Mouse (Mus musculus): ENCODE results near the gene Zar1. TPM values are rescaled to one million over a fixed set of nuclear protein-coding genes. Genes with fewer than 3 reads are reported as not detected.
"Not testable (repeated sequence)": the region's sequence is repeated elsewhere in the genome, so short reads cannot be mapped to it uniquely, and the experiment has no call there.

The Zar1 gene
- polyA plus RNA-seq (2016; fragmentation: Nextera tagmentation; extraction: Ambion mirVana) = 0.40 and 1.8 TPM in 2 replicates

DNA sequence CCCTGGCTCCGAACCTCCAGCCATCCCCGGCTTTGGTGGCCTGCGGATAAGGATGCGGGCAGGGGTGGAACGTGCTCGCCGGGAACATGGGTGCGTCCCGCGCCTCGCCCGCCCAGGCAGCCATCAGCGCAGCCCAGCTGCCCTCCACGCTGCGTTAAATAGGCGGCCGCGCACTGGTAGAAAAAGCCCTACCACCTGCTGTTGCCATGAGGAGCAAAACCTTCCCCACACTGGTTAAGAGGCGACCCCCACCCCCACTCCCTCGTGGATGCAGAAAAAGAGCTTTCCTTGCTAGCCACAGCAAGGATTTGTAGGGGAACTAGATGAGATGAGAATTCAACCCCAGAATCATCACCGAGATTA lies at the start of gene Zar1:
Gene Zar1, minus strand, starts transcription at position 285 of the 363 bp plus-strand sequence.
- Histone ChIP-seq H3K4me1 (replicated peaks) (peaks cover 15% of the 10 kb centered on the region), H3K27me3 (ENCODE audit: insufficient read depth, poor library complexity, severe bottlenecking) (peaks cover 54% of the 10 kb centered on the region), H3K4me3 (peak within 1 kb of the TSS; percentile 61), H3K27ac (peak within 1 kb of the TSS; percentile 71)
- not testable (repeated sequence) for H3K9me3 ChIP-seq, H3K36me3 ChIP-seq
- 7% methylated on average over 19 of the region's 21 CpGs for WGBS
- peak; percentile 29 for DNase-seq (ENCODE audit: low spot score)

- WGBS = 87% methylated on average over 6 of the region's 6 CpGs
- no peak for DNase-seq (ENCODE audit: low spot score)
- Histone ChIP-seq H3K4me3 (no peak overlapping the region), H3K27me3 (ENCODE audit: insufficient read depth, poor library complexity, severe bottlenecking) (no peaks in the 10 kb centered on the region), H3K4me1 (replicated peaks) (no peaks in the 10 kb centered on the region), H3K36me3 (no peaks in the 10 kb centered on the region), H3K9me3 (no peaks in the 10 kb centered on the region), H3K27ac (no peak overlapping the region)
Measured at GRCm38 (mm10) chr5:72630026-72630425, 49.0 kb upstream of the Zar1 start.

- Histone ChIP-seq H3K9me3 (no peaks in the 10 kb centered on the region), H3K4me3 (no peak overlapping the region), H3K4me1 (replicated peaks) (no peaks in the 10 kb centered on the region), H3K36me3 (no peaks in the 10 kb centered on the region), H3K27ac (no peak overlapping the region), H3K27me3 (ENCODE audit: insufficient read depth, poor library complexity, severe bottlenecking) (no peaks in the 10 kb centered on the region)
- WGBS = 78% methylated on average over 1 of the region's 1 CpGs
- DNase-seq (ENCODE audit: low spot score) = no peak
Measured at GRCm38 (mm10) chr5:72621022-72621421, 40.0 kb upstream of the Zar1 start.

DNA sequence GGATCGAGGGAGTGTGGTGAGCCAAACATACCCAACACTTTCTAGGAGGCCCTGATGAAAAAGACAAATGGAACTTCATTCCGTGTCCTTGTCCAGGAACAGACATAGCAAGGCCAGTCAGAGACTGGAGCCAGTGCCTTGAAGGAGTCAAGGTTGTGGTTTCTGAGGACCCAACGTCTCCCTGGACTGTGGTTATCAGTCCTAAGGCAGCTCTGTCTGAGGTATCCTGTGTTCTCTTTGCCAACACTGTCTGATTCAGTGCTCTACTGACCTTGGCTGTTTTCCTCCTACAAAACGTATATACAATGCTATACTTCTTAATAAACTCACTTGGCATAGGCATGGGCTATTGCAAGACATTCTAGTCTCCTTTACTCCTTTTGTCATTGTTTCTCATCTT lies 36.4 kb upstream of the Zar1 start:
- no peak overlapping the region for H3K27ac ChIP-seq
- H3K36me3 ChIP-seq = no peaks in the 10 kb centered on the region
- H3K4me1 ChIP-seq (replicated peaks) = no peaks in the 10 kb centered on the region
- H3K27me3 ChIP-seq (ENCODE audit: insufficient read depth, poor library complexity, severe bottlenecking) = no peaks in the 10 kb centered on the region
- H3K9me3 ChIP-seq = no peaks in the 10 kb centered on the region
- DNase-seq (ENCODE audit: low spot score) = no peak
- H3K4me3 ChIP-seq = no peak overlapping the region
- 86% methylated on average over 4 of the region's 4 CpGs for WGBS

GRCm38 (mm10) chr5:72603138-72603537 lies 22.1 kb upstream of the Zar1 start:
- H3K4me3 ChIP-seq = no peak overlapping the region
- H3K27ac ChIP-seq = no peak overlapping the region
- H3K27me3 ChIP-seq (ENCODE audit: insufficient read depth, poor library complexity, severe bottlenecking) = no peaks in the 10 kb centered on the region
- 89% methylated on average over 4 of the region's 4 CpGs for WGBS
- no peaks in the 10 kb centered on the region for H3K4me1 ChIP-seq (replicated peaks)
- no peak for DNase-seq (ENCODE audit: low spot score)
- H3K9me3 ChIP-seq = no peaks in the 10 kb centered on the region
- H3K36me3 ChIP-seq = no peaks in the 10 kb centered on the region

- Histone ChIP-seq H3K36me3 (no peaks in the 10 kb centered on the region), H3K27me3 (ENCODE audit: insufficient read depth, poor library complexity, severe bottlenecking) (no peaks in the 10 kb centered on the region), H3K9me3 (no peaks in the 10 kb centered on the region), H3K4me3 (no peak overlapping the region), H3K27ac (no peak overlapping the region), H3K4me1 (replicated peaks) (no peaks in the 10 kb centered on the region)
- peak; percentile 53 for DNase-seq (ENCODE audit: low spot score)
- 16% methylated on average over 5 of the region's 5 CpGs for WGBS
Measured at GRCm38 (mm10) chr5:72601006-72601405, 20.0 kb upstream of the Zar1 start.

DNA sequence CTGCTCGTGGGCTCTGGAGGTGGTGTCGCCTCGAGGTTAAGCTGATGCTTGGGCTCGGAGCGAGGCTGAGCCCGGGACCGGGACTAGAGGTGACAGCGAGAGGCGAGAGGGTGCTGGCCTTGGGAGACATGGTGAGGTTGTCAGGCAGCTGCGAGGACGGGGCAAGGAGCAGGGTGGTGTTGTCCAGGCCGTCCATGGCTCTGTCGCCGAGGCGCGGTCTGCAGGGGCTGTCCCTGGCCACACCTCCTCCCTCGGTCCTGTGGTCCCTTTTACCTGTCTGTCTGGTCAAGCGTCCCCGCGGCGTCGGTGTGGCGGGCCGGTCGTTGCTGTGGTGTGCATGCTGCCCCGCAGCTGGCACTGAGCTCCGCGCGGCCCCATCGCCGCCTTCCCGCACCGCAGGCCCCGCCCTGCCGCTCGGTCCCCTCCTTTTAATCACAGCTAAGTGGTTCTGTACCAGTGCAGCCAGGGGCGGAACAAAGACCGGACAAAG lies 6.2 kb upstream of the Zar1 start, which contains the start of gene Gm5868:
Gene Gm5868, minus strand, starts transcription at position 360 of the 490 bp plus-strand sequence.
- WGBS = 4% methylated on average over 38 of the region's 38 CpGs

DNA sequence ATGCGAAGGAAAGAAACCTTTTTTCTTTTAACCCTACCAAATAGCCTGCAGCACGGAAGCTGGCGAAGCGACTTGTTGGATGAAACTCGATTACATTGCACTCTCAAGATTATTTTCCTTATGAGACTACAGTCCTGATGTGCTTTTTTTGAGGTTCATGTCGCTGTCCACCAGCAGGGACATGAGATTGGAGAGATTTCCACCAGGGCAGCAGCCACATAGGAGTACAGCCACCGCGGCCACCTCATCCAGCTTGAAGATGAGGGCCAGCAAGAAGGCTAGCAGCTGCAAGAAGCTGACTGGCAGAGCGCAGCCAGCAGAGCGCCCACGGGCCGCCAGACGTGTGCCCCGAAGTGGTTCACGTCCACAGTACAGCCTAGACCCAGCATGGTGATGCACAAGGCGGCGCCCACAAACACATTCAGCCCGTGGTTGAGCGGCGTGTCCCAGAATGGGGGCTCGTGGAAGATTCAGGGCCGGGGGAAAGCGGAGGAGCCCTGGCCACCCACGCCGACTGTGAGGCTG lies 5.7 kb upstream of the Zar1 start:
- DNase-seq (ENCODE audit: low spot score); H3K4me1 ChIP-seq (replicated peaks); H3K9me3 ChIP-seq; H3K36me3 ChIP-seq: not testable (repeated sequence)
- peaks cover 50% of the 10 kb centered on the region for H3K27me3 ChIP-seq (ENCODE audit: insufficient read depth, poor library complexity, severe bottlenecking)
- 46% methylated on average over 25 of the region's 25 CpGs for WGBS
- 0 out of 2 replicates have a peak overlapping the region, but pooled peaks have one; percentile 53 for H3K27ac ChIP-seq
- peak overlapping the region; percentile 50 for H3K4me3 ChIP-seq

More for the DNA sequence above, 6.2 kb upstream of the Zar1 start, which contains the start of gene Gm5868:
- H3K4me1 ChIP-seq (replicated peaks) = peaks cover 8% of the 10 kb centered on the region
- no peaks in the 10 kb centered on the region for H3K9me3 ChIP-seq
- H3K27ac ChIP-seq = 0 out of 2 replicates have a peak within 1 kb of the TSS, but pooled peaks have one; percentile 53
- peaks cover 48% of the 10 kb centered on the region for H3K27me3 ChIP-seq (ENCODE audit: insufficient read depth, poor library complexity, severe bottlenecking)
- H3K4me3 ChIP-seq = peak within 1 kb of the TSS; percentile 50
- no peaks in the 10 kb centered on the region for H3K36me3 ChIP-seq
- peak; percentile 49 for DNase-seq (ENCODE audit: low spot score)

GRCm38 (mm10) chr5:72586122-72586521 lies 5.1 kb upstream of the Zar1 start:
- WGBS = 48% methylated on average over 7 of the region's 7 CpGs
- H3K4me3 ChIP-seq; H3K9me3 ChIP-seq; H3K27ac ChIP-seq; H3K36me3 ChIP-seq; H3K4me1 ChIP-seq (replicated peaks): not testable (repeated sequence)
- H3K27me3 ChIP-seq (ENCODE audit: insufficient read depth, poor library complexity, severe bottlenecking) = peaks cover 57% of the 10 kb centered on the region
- peak; percentile 8 for DNase-seq (ENCODE audit: low spot score)

DNA sequence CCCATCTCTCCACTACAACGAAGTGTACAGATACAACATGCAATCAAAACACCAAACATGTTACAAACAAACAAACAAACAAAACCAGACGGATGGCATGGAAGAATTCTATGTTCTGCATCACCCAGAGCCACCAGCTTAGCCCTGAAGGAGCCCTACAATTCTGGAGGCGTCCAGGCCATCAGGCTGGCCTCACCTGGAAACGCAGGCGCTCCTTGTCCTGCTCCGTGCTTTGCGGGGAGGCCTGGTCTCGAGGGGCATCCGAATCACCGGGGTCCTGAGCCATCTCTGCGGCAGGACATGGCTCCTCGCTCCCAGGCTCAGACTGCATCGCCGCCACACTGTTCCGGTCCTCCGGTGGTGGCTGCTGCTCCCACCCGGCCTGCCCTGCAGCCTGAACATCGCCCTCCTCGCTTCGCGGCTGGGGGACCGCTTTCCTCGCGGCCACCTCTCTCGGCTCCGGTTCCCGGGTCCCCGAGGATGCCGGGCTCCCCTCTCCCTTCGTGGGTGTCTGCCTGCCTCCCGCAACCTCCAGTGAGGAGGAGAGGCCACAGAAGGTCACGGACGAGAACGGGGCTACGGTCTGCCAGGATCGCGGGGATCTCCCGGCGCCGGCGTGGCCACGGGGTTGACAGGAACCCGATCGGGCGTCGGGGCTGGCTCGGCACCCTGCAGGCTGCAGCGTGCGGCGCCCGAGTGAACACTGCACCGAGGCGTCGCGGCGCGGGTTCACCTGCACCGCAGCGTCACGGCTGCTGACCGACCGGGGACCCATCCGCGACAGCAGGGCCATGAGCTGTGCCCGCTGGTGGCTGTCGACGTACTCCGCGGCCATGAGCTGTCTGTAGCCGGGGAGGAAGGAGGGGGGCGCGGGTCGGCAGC lies 725 bp downstream of the Zar1 start:
- 5% methylated on average over 64 of the region's 73 CpGs for WGBS
- not testable (repeated sequence) for H3K36me3 ChIP-seq, H3K9me3 ChIP-seq
- Histone ChIP-seq H3K4me3 (peak overlapping the region; percentile 61), H3K27ac (peak overlapping the region; percentile 71), H3K27me3 (ENCODE audit: insufficient read depth, poor library complexity, severe bottlenecking) (peaks cover 50% of the 10 kb centered on the region), H3K4me1 (replicated peaks) (peaks cover 15% of the 10 kb centered on the region)
- DNase-seq (ENCODE audit: low spot score) = peak; percentile 67

DNA sequence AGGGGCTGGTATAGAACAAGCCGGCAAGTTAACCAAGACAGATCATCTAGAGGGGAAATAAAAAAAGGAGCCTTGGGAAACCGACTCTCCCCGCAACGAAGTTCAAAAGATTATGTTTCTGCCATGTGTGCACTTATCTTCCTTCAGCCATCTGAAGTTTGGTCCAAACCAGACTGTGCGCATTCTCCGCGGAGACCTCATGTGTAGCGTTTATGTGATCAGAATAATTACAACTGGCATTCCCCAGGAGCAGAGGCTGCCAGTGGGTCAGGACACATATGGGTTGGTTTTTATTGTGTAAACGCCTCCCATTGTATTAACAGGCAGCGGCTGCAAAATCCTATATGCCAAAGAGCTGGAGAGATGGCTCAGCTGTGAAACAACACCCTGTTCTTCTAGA lies 1.5 kb downstream of the Zar1 start:
- peak; percentile 31 for DNase-seq (ENCODE audit: low spot score)
- H3K9me3 ChIP-seq, H3K27ac ChIP-seq, H3K4me3 ChIP-seq, H3K36me3 ChIP-seq: not testable (repeated sequence)
- H3K27me3 ChIP-seq (ENCODE audit: insufficient read depth, poor library complexity, severe bottlenecking) = peaks cover 50% of the 10 kb centered on the region
- WGBS = 60% methylated on average over 10 of the region's 10 CpGs
- H3K4me1 ChIP-seq (replicated peaks) = peaks cover 15% of the 10 kb centered on the region

DNA sequence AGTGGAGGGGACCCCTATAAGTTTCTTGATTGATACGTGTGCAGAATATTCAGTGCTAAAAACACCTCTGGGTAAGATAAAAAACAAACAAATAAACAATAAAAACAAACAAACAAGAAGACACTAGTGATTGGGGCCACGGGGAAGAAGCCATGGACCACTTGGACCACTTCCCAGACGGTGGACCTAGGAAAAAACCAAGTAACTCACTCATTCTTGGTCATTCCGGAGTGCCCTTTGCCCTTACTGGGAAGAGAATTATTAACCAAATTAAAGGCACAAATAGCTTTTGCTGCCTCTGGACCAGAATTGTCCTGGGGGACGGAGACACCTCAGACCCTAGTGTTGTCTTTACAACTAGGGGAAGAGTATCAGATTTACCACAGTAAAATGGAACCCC lies 15.4 kb downstream of the Zar1 start:
- no peak for DNase-seq (ENCODE audit: low spot score)
- Histone ChIP-seq H3K27ac (no peak overlapping the region), H3K4me1 (replicated peaks) (no peaks in the 10 kb centered on the region), H3K36me3 (no peaks in the 10 kb centered on the region), H3K4me3 (no peak overlapping the region), H3K27me3 (ENCODE audit: insufficient read depth, poor library complexity, severe bottlenecking) (no peaks in the 10 kb centered on the region), H3K9me3 (peaks cover 21% of the 10 kb centered on the region)
- 84% methylated on average over 5 of the region's 5 CpGs for WGBS

GRCm38 (mm10) chr5:72563183-72563582 lies 17.9 kb downstream of the Zar1 start:
- H3K27ac ChIP-seq; H3K27me3 ChIP-seq (ENCODE audit: insufficient read depth, poor library complexity, severe bottlenecking); H3K4me1 ChIP-seq (replicated peaks); H3K9me3 ChIP-seq; H3K36me3 ChIP-seq; H3K4me3 ChIP-seq; DNase-seq (ENCODE audit: low spot score): not testable (repeated sequence)
- 99% methylated on average over 2 of the region's 2 CpGs for WGBS

Measured in hindbrain, embryonic 10.5 days (tissue).